Comparison of ENCODE assay signal across 24 mouse cellular contexts in the genomic region with DNA sequence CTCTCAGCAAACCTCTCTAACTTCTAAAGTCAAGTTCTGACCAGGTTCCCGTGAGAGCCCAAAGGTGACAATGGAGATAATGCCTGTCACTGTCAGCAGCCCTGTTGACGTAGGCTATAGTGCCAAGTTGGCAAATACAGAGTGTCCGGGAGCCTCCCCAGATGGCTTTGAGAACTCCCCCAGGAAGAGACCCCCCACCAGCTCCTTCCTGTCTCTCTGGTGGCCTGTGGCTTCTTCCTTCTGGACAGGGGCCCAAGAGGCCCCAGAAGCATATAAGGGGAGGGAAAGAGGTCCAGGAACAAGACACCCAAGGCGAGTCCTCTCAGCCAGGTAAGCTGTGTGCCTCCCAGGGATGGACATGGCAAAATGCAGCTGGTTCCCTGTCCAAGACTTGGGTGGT. TPM values are rescaled to one million over a fixed set of nuclear protein-coding genes. Genes with fewer than 3 reads are reported as not detected.
"Had no signal": no experiment of that assay in that cellular context is flagged by ENCODE, and none has a peak within 500 bp of the region (broad histone marks: within the 10 kb centered on the region; RNA-seq: fewer than 3 reads in every experiment).

Gene Dcpp3 (plus strand): TSS at position 301 of the 400 bp plus-strand sequence.

RNA-seq across cellular contexts. Expression of gene Dcpp3, which starts in this region (rescaled TPM):
- polyA plus RNA-seq: heart, embryonic 10.5 days; heart, embryonic 11.5 days; heart, embryonic 12.5 days; heart, embryonic 13.5 days; heart, embryonic 15.5 days; heart, embryonic 16.5 days; heart, postnatal 0 days; hindbrain, embryonic 10.5 days; hindbrain, embryonic 11.5 days; hindbrain, embryonic 12.5 days; hindbrain, embryonic 13.5 days; hindbrain, embryonic 14.5 days; hindbrain, embryonic 15.5 days; hindbrain, postnatal 0 days; inflammation-experienced regulatory T-cells, adult 6 months; intestine, embryonic 14.5 days; intestine, embryonic 15.5 days; intestine, embryonic 16.5 days; kidney, adult 2 months; kidney, embryonic 14.5 days; kidney, embryonic 15.5 days; kidney, embryonic 16.5 days; kidney, postnatal 0 days; large intestine, adult 2 months had no signal
